ENCODE assay signal across 8 mouse cellular contexts in the genomic region with DNA sequence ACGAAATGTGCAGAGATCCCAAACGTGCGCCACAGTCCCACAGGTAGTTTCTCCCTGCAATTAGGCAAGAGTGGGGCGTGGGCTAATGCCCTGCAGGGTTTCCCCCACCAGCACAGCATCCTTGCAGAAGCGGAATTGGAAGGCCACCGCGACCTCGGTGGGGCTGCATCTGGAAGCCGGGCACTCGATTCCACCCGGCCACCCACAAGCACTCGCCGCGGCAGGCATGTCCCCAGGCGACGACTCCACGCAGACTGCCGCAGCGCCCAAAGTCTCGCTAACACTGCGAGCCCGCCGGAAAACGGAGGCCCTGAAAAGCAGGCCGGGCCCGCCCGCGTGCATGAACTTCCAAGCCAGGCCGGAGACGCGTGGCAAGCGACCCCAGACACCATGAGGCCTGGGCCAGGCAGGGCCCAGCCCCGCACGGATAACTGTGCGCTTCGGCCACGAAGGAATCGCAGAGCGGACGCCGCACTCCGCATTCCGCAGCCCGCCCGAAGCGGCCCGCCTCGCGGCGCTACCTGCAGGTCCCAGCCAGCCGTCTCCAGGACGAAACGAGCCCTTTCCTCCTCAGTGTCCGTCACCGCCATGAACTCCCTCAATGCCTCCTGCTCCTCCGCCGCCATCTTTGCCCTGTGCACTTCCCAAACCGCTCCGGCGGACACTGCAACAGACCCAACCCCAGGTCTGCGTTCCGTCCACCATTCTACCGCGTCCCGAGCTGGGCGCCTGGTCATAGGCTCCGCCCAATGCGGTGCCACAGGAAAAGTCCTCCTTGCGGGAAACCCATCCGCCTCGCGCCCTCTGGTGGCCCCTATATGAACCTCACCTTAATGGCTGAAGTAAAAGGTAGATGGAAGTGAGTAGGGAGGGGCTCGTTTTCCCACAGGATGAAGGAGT.
DNase-seq lines count a peak whose midpoint lies in the region; ATAC-seq and TF ChIP-seq lines count a peak whose summit lies in the region.
"Not testable (repeated sequence)": the region's sequence is repeated elsewhere in the genome, so short reads cannot be mapped to it uniquely, and the experiment has no call there.

No protein-coding gene starts in this region.

- peak; percentile 100 for ATAC-seq in hematopoietic stem cell, adult 5-6 weeks (replicated peaks in 1 of 2; ENCODE audit: insufficient read depth in 1 of 2, low FRiP score in 2 of 2, low TSS enrichment in 1 of 2, low read depth in 1 of 2, poor library complexity in 2 of 2, severe bottlenecking in 2 of 2)
- ATAC-seq in lung, embryonic 16.5 days (ENCODE audit: low read depth): peak; percentile 100

- H3K9ac ChIP-seq in lung, embryonic 16.5 days (ENCODE audit: low read length): peak overlapping the region; percentile 89

- H3K27me3 ChIP-seq in cerebellum, adult 2 months (ENCODE audit: control insufficient read depth, insufficient read depth, low read length); lung, embryonic 16.5 days (ENCODE audit: control insufficient read depth, insufficient read depth, low read depth, low read length): not testable (repeated sequence)

- not testable (repeated sequence) for H3K4me1 ChIP-seq in cerebellum, adult 2 months (ENCODE audit: control insufficient read depth, insufficient read depth, low read length); lung, embryonic 16.5 days (replicated peaks; ENCODE audit: control insufficient read depth, insufficient read depth, low read length)

- peak; percentile 48 for DNase-seq in MEL-GATA-1-ER (ENCODE audit: extremely low read depth, low read depth)
- DNase-seq in cerebellum, adult 2 months: peak; percentile 84
- DNase-seq in forelimb bud, embryonic 11.5 days (ENCODE audit: low read depth, low spot score): peak; percentile 80
- peak; percentile 83 for DNase-seq in layer of hippocampus, adult 9-11 months
- DNase-seq in ovary, postnatal 10 days (ENCODE audit: low spot score): peak; percentile 45
- peak; percentile 67 for DNase-seq in thymus, postnatal 0 days (ENCODE audit: low spot score)

- 12% methylated on average over 71 of the region's 73 CpGs for WGBS in cerebellum, adult 2 months
- 12% methylated on average over 57 of the region's 73 CpGs for WGBS in lung, embryonic 16.5 days

- H3K9me3 ChIP-seq in lung, embryonic 16.5 days (ENCODE audit: control insufficient read depth, low read length): not testable (repeated sequence)

- H3K27ac ChIP-seq in cerebellum, adult 2 months (ENCODE audit: insufficient read depth, low read length): peak overlapping the region; percentile 50; the same call in 1 of the 2 replicates
- H3K27ac ChIP-seq in lung, embryonic 16.5 days (ENCODE audit: low read length): peak overlapping the region; percentile 65

- TF ChIP-seq CTCF in cerebellum, adult 2 months (IDR thresholded peaks at IDR 0.05; ENCODE audit: borderline replicate concordance, insufficient read depth, low read depth, low read length): peak; percentile 67

- not testable (repeated sequence) for H3K36me3 ChIP-seq in lung, embryonic 16.5 days (ENCODE audit: control insufficient read depth, insufficient read depth, low read length)

- H3K4me2 ChIP-seq in lung, embryonic 16.5 days (ENCODE audit: low read depth, low read length): peak overlapping the region; percentile 60

- H3K4me3 ChIP-seq in cerebellum, adult 2 months (replicated peaks; ENCODE audit: insufficient read depth, low read depth, low read length): peak overlapping the region; percentile 75
- H3K4me3 ChIP-seq in lung, embryonic 16.5 days (ENCODE audit: low read length): peak overlapping the region; percentile 63

- TF ChIP-seq POLR2A in cerebellum, adult 2 months (IDR thresholded peaks at IDR 0.05; ENCODE audit: borderline replicate concordance, insufficient read depth, low read length): peak; percentile 32; the same call in 1 of the 2 replicates

Comparison
In these comparisons a context has a peak if more than half of its experiments do, and no peak if none do; other contexts are left out.
1. Peak in every context shown above with its lines: DNase-seq, ATAC-seq, H3K4me3 ChIP-seq and H3K27ac ChIP-seq.